Mouse (Mus musculus): ENCODE measurements at regions not wholly inside any gene's neighbourhood (a gene's known extent, or its start where the extent isn't known, plus 50 kb on each side); places are given as distances from the start of the nearest gene placed in this dataset.

- H3K4me3 ChIP-seq (ENCODE audit: control insufficient read depth in 1 of 2, insufficient read depth in 1 of 2, low read depth in 1 of 2, low read length in 2 of 2) = no peak overlapping the region
- 86% methylated on average over 6 of the region's 6 CpGs for WGBS
These were observed 82.2 kb downstream of the Mex3b start for GRCm38 (mm10) chr7:82949372-82949771.

DNA sequence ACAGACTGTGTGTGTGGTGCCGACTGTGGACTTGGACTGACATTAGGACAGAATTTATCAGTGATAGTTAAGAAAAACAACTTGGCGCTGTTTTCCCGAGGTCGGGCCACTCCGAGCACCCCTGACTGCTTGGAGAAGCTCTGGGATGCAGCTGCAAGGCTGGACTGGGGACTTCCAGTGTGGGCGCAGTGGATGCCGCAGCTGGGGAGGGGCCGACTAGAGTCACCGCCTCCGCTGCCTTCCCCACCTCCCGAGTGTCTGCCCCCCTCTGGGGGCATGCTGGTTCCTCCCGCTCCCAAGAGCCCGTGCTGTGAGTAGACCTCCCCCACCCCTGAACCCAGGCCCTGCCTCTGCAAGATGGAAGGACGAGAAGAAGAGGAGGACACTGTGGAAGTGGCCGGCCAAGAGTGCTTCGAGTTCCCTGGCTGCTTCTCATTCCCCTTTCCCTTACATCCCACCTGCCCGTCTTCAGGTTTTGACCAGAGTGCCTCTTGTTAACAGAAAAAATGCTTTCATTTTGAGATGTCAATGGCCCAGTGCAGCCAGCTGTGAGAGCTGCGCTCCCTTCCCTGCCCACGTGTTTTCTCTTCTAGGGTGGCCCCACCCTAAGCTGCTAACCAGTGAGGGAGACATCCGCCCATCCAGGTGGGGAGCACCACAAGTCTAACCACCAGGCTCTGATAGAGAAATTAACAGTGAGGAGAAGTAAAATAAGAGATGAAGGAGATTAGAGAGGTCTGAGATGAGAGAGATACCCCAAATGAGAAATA, 90.3 kb downstream of the Mex3b start:
- Histone ChIP-seq H3K4me2 (ENCODE audit: low read length) (peak overlapping the region; percentile 52), H3K9ac (ENCODE audit: low read length) (no peak overlapping the region), H3K27ac (replicated peaks in 1 of 2; ENCODE audit: control insufficient read depth in 1 of 2, insufficient read depth in 1 of 2, low read depth in 2 of 2, low read length in 2 of 2) (no peak overlapping the region), H3K4me3 (ENCODE audit: control insufficient read depth in 1 of 2, insufficient read depth in 1 of 2, low read depth in 1 of 2, low read length in 2 of 2) (no peak overlapping the region; a peak in 1 of 4 replicates), H3K9me3 (ENCODE audit: control insufficient read depth, low read length) (no peaks in the 10 kb centered on the region), H3K36me3 (ENCODE audit: control insufficient read depth, insufficient read depth, low read length) (no peaks in the 10 kb centered on the region), H3K27me3 (ENCODE audit: control insufficient read depth, insufficient read depth, low read length) (no peaks in the 10 kb centered on the region), H3K4me1 (ENCODE audit: control insufficient read depth in 2 of 2, insufficient read depth in 2 of 2, low read length in 2 of 2) (peaks cover 0 to 2% of the 10 kb centered on the region in 2 experiments; a peak in 1 of 4 replicates)
- 35% methylated on average over 20 of the region's 20 CpGs for WGBS
- no peak for ATAC-seq (ENCODE audit: insufficient number of reproducible peaks, insufficient read depth, low FRiP score, low read depth)

More at GRCm38 (mm10) chr7:82949372-82949771, 82.2 kb downstream of the Mex3b start:
- Histone ChIP-seq H3K27me3 (ENCODE audit: control insufficient read depth, insufficient read depth, low read length) (no peaks in the 10 kb centered on the region), H3K4me2 (ENCODE audit: low read length) (no peak overlapping the region), H3K27ac (replicated peaks in 1 of 2; ENCODE audit: control insufficient read depth in 1 of 2, insufficient read depth in 1 of 2, low read depth in 2 of 2, low read length in 2 of 2) (no peak overlapping the region), H3K9me3 (ENCODE audit: control insufficient read depth, low read length) (no peaks in the 10 kb centered on the region), H3K36me3 (ENCODE audit: control insufficient read depth, insufficient read depth, low read length) (no peaks in the 10 kb centered on the region), H3K4me1 (ENCODE audit: control insufficient read depth in 2 of 2, insufficient read depth in 2 of 2, low read length in 2 of 2) (no peaks in the 10 kb centered on the region), H3K9ac (ENCODE audit: low read length) (no peak overlapping the region)
- no peak for ATAC-seq (ENCODE audit: insufficient number of reproducible peaks, insufficient read depth, low FRiP score, low read depth)

DNA sequence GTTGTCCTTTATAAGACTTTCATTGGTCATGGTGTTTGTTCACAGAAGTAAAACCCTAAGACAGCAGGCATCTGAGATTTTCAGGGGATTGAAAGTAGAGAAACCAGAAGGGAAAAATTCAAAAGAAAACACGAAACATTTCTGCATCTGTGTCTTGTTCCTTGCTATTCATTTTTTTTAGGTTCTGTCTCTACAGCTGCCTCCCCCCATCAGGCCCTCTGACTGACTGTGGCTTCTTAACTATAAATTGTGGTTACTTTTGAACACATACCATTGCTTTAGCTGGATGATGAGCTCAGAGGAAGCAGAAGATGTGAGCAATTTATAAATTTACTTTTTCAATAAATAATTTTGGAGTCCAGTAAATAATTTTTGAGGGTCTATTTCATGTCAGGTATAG, 103.5 kb downstream of the Mex3b start:
- peaks cover 2 to 15% of the 10 kb centered on the region in 2 experiments; a peak in 2 of 4 replicates for H3K4me1 ChIP-seq (ENCODE audit: control insufficient read depth in 2 of 2, insufficient read depth in 2 of 2, low read length in 2 of 2)
- 85% methylated on average over 1 of the region's 1 CpGs for WGBS
- no peaks in the 10 kb centered on the region; the same call in 1 of the 2 replicates for H3K9me3 ChIP-seq (ENCODE audit: control insufficient read depth, low read length)
- no peak for ATAC-seq (ENCODE audit: insufficient number of reproducible peaks, insufficient read depth, low FRiP score, low read depth)
- no peak overlapping the region for H3K9ac ChIP-seq (ENCODE audit: low read length)
- H3K4me3 ChIP-seq (ENCODE audit: control insufficient read depth in 1 of 2, insufficient read depth in 1 of 2, low read depth in 1 of 2, low read length in 2 of 2) = no peak overlapping the region
- H3K4me2 ChIP-seq (ENCODE audit: low read length) = no peak overlapping the region
- no peaks in the 10 kb centered on the region for H3K36me3 ChIP-seq (ENCODE audit: control insufficient read depth, insufficient read depth, low read length)
- no peak overlapping the region for H3K27ac ChIP-seq (replicated peaks in 1 of 2; ENCODE audit: control insufficient read depth in 1 of 2, insufficient read depth in 1 of 2, low read depth in 2 of 2, low read length in 2 of 2)
- H3K27me3 ChIP-seq (ENCODE audit: control insufficient read depth, insufficient read depth, low read length) = no peaks in the 10 kb centered on the region

DNA sequence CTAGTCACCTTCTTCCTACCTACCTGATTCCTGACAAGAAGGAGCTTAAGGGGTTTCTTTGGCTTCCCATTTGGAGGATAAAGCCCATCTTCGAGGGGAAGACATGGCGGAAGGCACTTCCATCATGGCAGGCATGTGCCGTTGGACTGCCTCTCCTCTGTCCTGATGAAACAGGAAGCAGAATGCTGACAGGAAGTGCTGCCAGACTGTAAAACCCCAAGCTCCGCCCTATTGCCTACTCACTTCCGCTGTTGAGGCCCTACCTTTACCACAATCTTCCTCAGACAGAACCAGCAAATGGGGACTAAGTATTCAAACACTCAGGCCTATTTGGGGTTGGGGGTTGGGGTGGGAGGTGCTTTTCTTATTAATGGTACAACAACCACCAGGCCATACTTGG, 104.1 kb downstream of the Mex3b start:
- Histone ChIP-seq H3K27ac (replicated peaks in 1 of 2; ENCODE audit: control insufficient read depth in 1 of 2, insufficient read depth in 1 of 2, low read depth in 2 of 2, low read length in 2 of 2) (no peak overlapping the region), H3K4me3 (ENCODE audit: control insufficient read depth in 1 of 2, insufficient read depth in 1 of 2, low read depth in 1 of 2, low read length in 2 of 2) (no peak overlapping the region), H3K4me2 (ENCODE audit: low read length) (no peak overlapping the region), H3K36me3 (ENCODE audit: control insufficient read depth, insufficient read depth, low read length) (no peaks in the 10 kb centered on the region), H3K9me3 (ENCODE audit: control insufficient read depth, low read length) (no peaks in the 10 kb centered on the region; the same call in 1 of the 2 replicates), H3K9ac (ENCODE audit: low read length) (no peak overlapping the region), H3K27me3 (ENCODE audit: control insufficient read depth, insufficient read depth, low read length) (no peaks in the 10 kb centered on the region), H3K4me1 (ENCODE audit: control insufficient read depth in 2 of 2, insufficient read depth in 2 of 2, low read length in 2 of 2) (peaks cover 2 to 15% of the 10 kb centered on the region in 2 experiments; a peak in 2 of 4 replicates)
- no peak for ATAC-seq (ENCODE audit: insufficient number of reproducible peaks, insufficient read depth, low FRiP score, low read depth)
- 92% methylated on average over 5 of the region's 5 CpGs for WGBS

- 53% methylated on average over 12 of the region's 12 CpGs for WGBS
- no peak for ATAC-seq (ENCODE audit: insufficient number of reproducible peaks, insufficient read depth, low FRiP score, low read depth)
- H3K27me3 ChIP-seq (ENCODE audit: control insufficient read depth, insufficient read depth, low read length) = no peaks in the 10 kb centered on the region
- peak overlapping the region; percentile 37 to 53; a peak in 2 of 4 replicates for H3K27ac ChIP-seq (replicated peaks in 1 of 2; ENCODE audit: control insufficient read depth in 1 of 2, insufficient read depth in 1 of 2, low read depth in 2 of 2, low read length in 2 of 2)
- no peaks in the 10 kb centered on the region for H3K36me3 ChIP-seq (ENCODE audit: control insufficient read depth, insufficient read depth, low read length)
- H3K9ac ChIP-seq (ENCODE audit: low read length) = no peak overlapping the region
- no peak overlapping the region for H3K4me3 ChIP-seq (ENCODE audit: control insufficient read depth in 1 of 2, insufficient read depth in 1 of 2, low read depth in 1 of 2, low read length in 2 of 2)
- no peaks in the 10 kb centered on the region; the same call in 1 of the 2 replicates for H3K9me3 ChIP-seq (ENCODE audit: control insufficient read depth, low read length)
- H3K4me1 ChIP-seq (ENCODE audit: control insufficient read depth in 2 of 2, insufficient read depth in 2 of 2, low read length in 2 of 2) = peaks cover 2 to 15% of the 10 kb centered on the region in 2 experiments; a peak in 2 of 4 replicates
- H3K4me2 ChIP-seq (ENCODE audit: low read length) = 0 out of 2 replicates have a peak overlapping the region, but pooled peaks have one; percentile 6
These were observed 105.3 kb downstream of the Mex3b start for GRCm38 (mm10) chr7:82972214-82973006.

DNA sequence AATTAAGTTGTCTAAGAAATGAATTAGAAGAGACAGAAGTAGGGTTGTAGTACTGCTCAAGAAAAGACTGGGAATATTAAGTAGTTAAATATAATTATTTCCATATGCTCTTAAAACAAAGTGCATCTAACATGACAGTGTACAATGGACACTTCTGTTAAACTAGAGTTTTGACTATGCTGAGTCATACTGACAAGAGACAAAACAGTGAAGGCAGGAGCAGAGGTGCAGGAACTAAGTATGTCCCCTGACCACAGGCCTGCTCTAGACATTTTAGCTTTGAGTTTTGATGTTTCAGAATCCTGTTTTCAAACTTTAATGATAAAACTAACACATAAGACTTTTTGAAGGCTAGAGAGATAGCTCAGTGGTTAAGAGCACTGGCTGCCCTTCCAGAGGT, 123.6 kb downstream of the Mex3b start:
- no peak for ATAC-seq (ENCODE audit: insufficient number of reproducible peaks, insufficient read depth, low FRiP score, low read depth)
- Histone ChIP-seq H3K4me3 (ENCODE audit: control insufficient read depth in 1 of 2, insufficient read depth in 1 of 2, low read depth in 1 of 2, low read length in 2 of 2) (no peak overlapping the region), H3K4me1 (ENCODE audit: control insufficient read depth in 2 of 2, insufficient read depth in 2 of 2, low read length in 2 of 2) (no peaks in the 10 kb centered on the region), H3K4me2 (ENCODE audit: low read length) (no peak overlapping the region), H3K27ac (replicated peaks in 1 of 2; ENCODE audit: control insufficient read depth in 1 of 2, insufficient read depth in 1 of 2, low read depth in 2 of 2, low read length in 2 of 2) (no peak overlapping the region), H3K36me3 (ENCODE audit: control insufficient read depth, insufficient read depth, low read length) (no peaks in the 10 kb centered on the region), H3K9me3 (ENCODE audit: control insufficient read depth, low read length) (no peaks in the 10 kb centered on the region), H3K9ac (ENCODE audit: low read length) (no peak overlapping the region), H3K27me3 (ENCODE audit: control insufficient read depth, insufficient read depth, low read length) (no peaks in the 10 kb centered on the region)

DNA sequence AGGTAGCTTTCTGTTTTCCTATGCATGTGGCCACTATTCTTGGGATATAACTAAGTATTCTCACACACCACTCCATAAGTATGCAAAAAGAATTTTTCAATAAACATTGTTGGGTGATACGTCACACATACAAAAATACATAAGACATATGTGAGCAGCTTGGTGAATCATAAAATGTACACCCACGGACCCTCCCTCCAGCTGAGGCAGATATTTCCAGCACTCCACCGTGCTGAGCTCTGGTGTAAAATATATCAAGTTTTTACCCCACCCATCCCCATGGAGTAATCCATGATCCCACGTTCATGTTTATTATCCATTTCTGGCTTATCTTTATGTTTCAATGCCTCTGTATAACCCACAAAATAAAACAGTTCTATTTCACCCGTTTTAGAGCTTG, 126.0 kb downstream of the Mex3b start:
- ATAC-seq (ENCODE audit: insufficient number of reproducible peaks, insufficient read depth, low FRiP score, low read depth) = no peak
- H3K27me3 ChIP-seq (ENCODE audit: control insufficient read depth, insufficient read depth, low read length) = no peaks in the 10 kb centered on the region
- H3K27ac ChIP-seq (replicated peaks in 1 of 2; ENCODE audit: control insufficient read depth in 1 of 2, insufficient read depth in 1 of 2, low read depth in 2 of 2, low read length in 2 of 2) = no peak overlapping the region
- H3K9ac ChIP-seq (ENCODE audit: low read length) = no peak overlapping the region
- H3K36me3 ChIP-seq (ENCODE audit: control insufficient read depth, insufficient read depth, low read length) = no peaks in the 10 kb centered on the region
- H3K9me3 ChIP-seq (ENCODE audit: control insufficient read depth, low read length) = no peaks in the 10 kb centered on the region
- no peaks in the 10 kb centered on the region for H3K4me1 ChIP-seq (ENCODE audit: control insufficient read depth in 2 of 2, insufficient read depth in 2 of 2, low read length in 2 of 2)
- H3K4me3 ChIP-seq (ENCODE audit: control insufficient read depth in 1 of 2, insufficient read depth in 1 of 2, low read depth in 1 of 2, low read length in 2 of 2) = no peak overlapping the region
- no peak overlapping the region for H3K4me2 ChIP-seq (ENCODE audit: low read length)
- 67% methylated on average over 5 of the region's 5 CpGs for WGBS
